Mouse (Mus musculus): ENCODE measurements around the gene Frs3. TPM values are rescaled to one million over a fixed set of nuclear protein-coding genes. Genes with fewer than 3 reads are reported as not detected.

Frs3 gene
- total and polyA plus RNA-seq, 3 experiments = 4.8 to 10.8 (median 5.2) TPM

GRCm38 (mm10) chr17:47730633-47731575 is 42.1 kb downstream of the Frs3 start:
- intact Hi-C loops (cut with DNase I) = no loop called here
- TF ChIP-seq POLR2A (IDR thresholded peaks at IDR 0.05; ENCODE audit: insufficient read depth, low read depth, low read length) (no peak), CTCF (IDR thresholded peaks at IDR 0.05) (0 out of 2 replicates have a peak, but pooled peaks have one; percentile 7)
- Histone ChIP-seq H3K27me3 (ENCODE audit: control insufficient read depth, insufficient read depth, low read length) (no peaks in the 10 kb centered on the region), H3K4me1 (ENCODE audit: control insufficient read depth, insufficient read depth, low read length) (no peaks in the 10 kb centered on the region), H3K4me3 (no peak overlapping the region), H3K27ac (no peak overlapping the region), H3K79me2 (replicated peaks; ENCODE audit: control insufficient read depth, insufficient read depth, low read length) (no peaks in the 10 kb centered on the region), H3K36me3 (ENCODE audit: control insufficient read depth, insufficient read depth, low read length) (no peaks in the 10 kb centered on the region), H3K9ac (ENCODE audit: low read depth, low read length) (no peak overlapping the region)
- DNase-seq = no peak
- 53% methylated on average over 24 of the region's 24 CpGs for WGBS

- Histone ChIP-seq H3K27me3 (ENCODE audit: control insufficient read depth, insufficient read depth, low read length) (no peaks in the 10 kb centered on the region), H3K36me3 (ENCODE audit: control insufficient read depth, insufficient read depth, low read length) (no peaks in the 10 kb centered on the region), H3K4me3 (no peak overlapping the region), H3K27ac (no peak overlapping the region), H3K4me1 (ENCODE audit: control insufficient read depth, insufficient read depth, low read length) (peaks cover 5% of the 10 kb centered on the region), H3K79me2 (replicated peaks; ENCODE audit: control insufficient read depth, insufficient read depth, low read length) (peaks cover 1% of the 10 kb centered on the region; the same call in 1 of the 2 replicates), H3K9ac (ENCODE audit: low read depth, low read length) (no peak overlapping the region)
- DNase-seq = no peak
- 75% methylated on average over 14 of the region's 14 CpGs for WGBS
- intact Hi-C loops (cut with DNase I) = loop anchor here (2.0 kb wide), 1 partner anchor 41 kb away; the partner anchor contains the start of genes Gm21981 and Prickle4
- TF ChIP-seq EP300 (IDR thresholded peaks at IDR 0.05; ENCODE audit: insufficient read depth, low read depth, low read length) (no peak), CTCF (IDR thresholded peaks at IDR 0.05) (no peak), POLR2A (IDR thresholded peaks at IDR 0.05; ENCODE audit: insufficient read depth, low read depth, low read length) (no peak)
Observed at GRCm38 (mm10) chr17:47735553-47736100, 46.8 kb downstream of the Frs3 start.

GRCm38 (mm10) chr17:47736856-47737255 is 48.0 kb downstream of the Frs3 start, which contains the start of gene Tfeb:
TSS of gene Tfeb (plus strand) at chr17:47737030.
- TF ChIP-seq CTCF (IDR thresholded peaks at IDR 0.05) = no peak; the same call in 1 of the 2 replicates
- TF ChIP-seq POLR2A (IDR thresholded peaks at IDR 0.05; ENCODE audit: insufficient read depth, low read depth, low read length) = peak; percentile 40; the same call in 1 of the 2 replicates
- peak; percentile 54; the same call in 1 of the 2 replicates for TF ChIP-seq EP300 (IDR thresholded peaks at IDR 0.05; ENCODE audit: insufficient read depth, low read depth, low read length)
- Histone ChIP-seq H3K4me3 (peak within 1 kb of the TSS; percentile 90), H3K9ac (ENCODE audit: low read depth, low read length) (peak within 1 kb of the TSS; percentile 98), H3K4me1 (ENCODE audit: control insufficient read depth, insufficient read depth, low read length) (peaks cover 10% of the 10 kb centered on the region), H3K27me3 (ENCODE audit: control insufficient read depth, insufficient read depth, low read length) (no peaks in the 10 kb centered on the region), H3K79me2 (replicated peaks; ENCODE audit: control insufficient read depth, insufficient read depth, low read length) (peaks cover 1% of the 10 kb centered on the region; the same call in 1 of the 2 replicates), H3K27ac (peak within 1 kb of the TSS; percentile 99), H3K36me3 (ENCODE audit: control insufficient read depth, insufficient read depth, low read length) (no peaks in the 10 kb centered on the region)
- under 1% methylated on average over 47 of the region's 47 CpGs for WGBS
- intact Hi-C loops (cut with DNase I) = loop anchor here (2.0 kb wide), 1 partner anchor 42 kb away; the partner anchor contains the start of genes Gm21981 and Prickle4
- peak; percentile 97 to 99 for DNase-seq

- H3K79me2 ChIP-seq (replicated peaks; ENCODE audit: control insufficient read depth, insufficient read depth, low read length) = peaks cover 1% of the 10 kb centered on the region; the same call in 1 of the 2 replicates
- H3K36me3 ChIP-seq (ENCODE audit: control insufficient read depth, insufficient read depth, low read length) = no peaks in the 10 kb centered on the region
- WGBS = 3% methylated on average over 48 of the region's 60 CpGs
- H3K27ac ChIP-seq = peak overlapping the region; percentile 99
- H3K4me1 ChIP-seq (ENCODE audit: control insufficient read depth, insufficient read depth, low read length) = peaks cover 10% of the 10 kb centered on the region
- no peak for TF ChIP-seq CTCF (IDR thresholded peaks at IDR 0.05)
- peak; percentile 61; the same call in 1 of the 2 replicates for TF ChIP-seq POLR2A (IDR thresholded peaks at IDR 0.05; ENCODE audit: insufficient read depth, low read depth, low read length)
- 0 out of 2 replicates have a peak, but pooled peaks have one; percentile 25 for TF ChIP-seq EP300 (IDR thresholded peaks at IDR 0.05; ENCODE audit: insufficient read depth, low read depth, low read length)
- peak; percentile 94 to 95 for DNase-seq
- intact Hi-C loops (cut with DNase I) = loop anchor here (2.0 kb wide), 1 partner anchor 43 kb away; the partner anchor contains the start of genes Gm21981 and Prickle4
- H3K4me3 ChIP-seq = peak overlapping the region; percentile 90
- no peaks in the 10 kb centered on the region for H3K27me3 ChIP-seq (ENCODE audit: control insufficient read depth, insufficient read depth, low read length)
- peak overlapping the region; percentile 98 for H3K9ac ChIP-seq (ENCODE audit: low read depth, low read length)
Observed at GRCm38 (mm10) chr17:47737271-47738065, 48.6 kb downstream of the Frs3 start.

Data from heart, adult 2 months (tissue).